In genomic region chr11:4264066-4264465, GRCm38 (mm10) we compare ENCODE assay signal across 12 mouse cellular contexts. TPM values are rescaled to one million over a fixed set of nuclear protein-coding genes. Genes with fewer than 3 reads are reported as not detected.
DNase-seq lines count a peak whose midpoint lies in the region; ATAC-seq and TF ChIP-seq lines count a peak whose summit lies in the region.
"Had no signal": no experiment of that assay in that cellular context is flagged by ENCODE, and none has a peak within 500 bp of the region (broad histone marks: within the 10 kb centered on the region; RNA-seq: fewer than 3 reads in every experiment).

No protein-coding gene starts in this region.

- ATAC-seq in hindbrain, embryonic 12.5 days (ENCODE audit: low FRiP score), result no peak

- TF ChIP-seq CTCF in small intestine, adult 2 months (IDR thresholded peaks at IDR 0.05; ENCODE audit: extremely low read depth, insufficient read length, insufficient replicate concordance, low read depth, low read length), result no peak

- H3K4me3 ChIP-seq in hindbrain, embryonic 10.5 days, result no peak overlapping the region
- H3K4me3 ChIP-seq in hindbrain, embryonic 12.5 days, result no peak overlapping the region
- no peak overlapping the region for H3K4me3 ChIP-seq in small intestine, adult 2 months (ENCODE audit: low read depth, low read length)
- H3K4me3 ChIP-seq: limb, embryonic 10.5 days; neural tube, embryonic 12.5 days had no signal

- peak overlapping the region; percentile 9; the same call in 1 of the 2 replicates for H3K27ac ChIP-seq in hindbrain, embryonic 10.5 days
- H3K27ac ChIP-seq in hindbrain, embryonic 12.5 days, result no peak overlapping the region
- H3K27ac ChIP-seq in small intestine, adult 2 months (ENCODE audit: insufficient read depth, low read depth, low read length), result no peak overlapping the region
- H3K27ac ChIP-seq: limb, embryonic 10.5 days; neural tube, embryonic 12.5 days had no signal

- H3K4me2 ChIP-seq in hindbrain, embryonic 12.5 days (replicated peaks), result no peak overlapping the region
- H3K4me2 ChIP-seq: neural tube, embryonic 12.5 days had no signal

- peaks cover 69% of the 10 kb centered on the region for H3K27me3 ChIP-seq in hindbrain, embryonic 10.5 days (ENCODE audit: insufficient read depth, poor library complexity, severe bottlenecking)
- H3K27me3 ChIP-seq in hindbrain, embryonic 12.5 days, result peaks cover 56% of the 10 kb centered on the region
- no peaks in the 10 kb centered on the region; the same call in 1 of the 2 replicates for H3K27me3 ChIP-seq in small intestine, adult 2 months (ENCODE audit: control insufficient read depth, insufficient read depth, low read length)

- H3K9me3 ChIP-seq in hindbrain, embryonic 10.5 days, result no peaks in the 10 kb centered on the region
- H3K9me3 ChIP-seq in hindbrain, embryonic 12.5 days (replicated peaks), result no peaks in the 10 kb centered on the region
- H3K9me3 ChIP-seq: limb, embryonic 10.5 days; neural tube, embryonic 12.5 days had no signal

- no peak overlapping the region for H3K9ac ChIP-seq in hindbrain, embryonic 12.5 days
- H3K9ac ChIP-seq: neural tube, embryonic 12.5 days had no signal

- TF ChIP-seq POLR2A in small intestine, adult 2 months (IDR thresholded peaks at IDR 0.05; ENCODE audit: low read depth, low read length), result peak; percentile 24; the same call in 1 of the 2 replicates

- peaks cover 54% of the 10 kb centered on the region for H3K4me1 ChIP-seq in hindbrain, embryonic 10.5 days (replicated peaks)
- H3K4me1 ChIP-seq in hindbrain, embryonic 12.5 days, result peaks cover 31% of the 10 kb centered on the region
- H3K4me1 ChIP-seq in small intestine, adult 2 months (ENCODE audit: control insufficient read depth, insufficient read depth, insufficient read length, low read length), result peaks cover 54% of the 10 kb centered on the region

- WGBS in hindbrain, embryonic 10.5 days, result 63% methylated on average over 7 of the region's 7 CpGs
- WGBS in hindbrain, embryonic 12.5 days, result 61% methylated on average over 7 of the region's 7 CpGs
- WGBS in small intestine, adult 2 months, result 25% methylated on average over 7 of the region's 7 CpGs

- intact Hi-C loops in heart, postnatal 14 days (cut with DNase I), result loop anchor here (2.0 kb wide), 1 partner anchor 39 kb away; no protein-coding TSS in a partner anchor
- intact Hi-C loops in left cerebral cortex, postnatal 25 days (cut with DNase I), result no loop called here

- H3K36me3 ChIP-seq in hindbrain, embryonic 10.5 days, result no peaks in the 10 kb centered on the region
- H3K36me3 ChIP-seq in hindbrain, embryonic 12.5 days, result no peaks in the 10 kb centered on the region
- peaks cover 3% of the 10 kb centered on the region; the same call in 1 of the 2 replicates for H3K36me3 ChIP-seq in small intestine, adult 2 months (ENCODE audit: control insufficient read depth, insufficient read depth, low read length)
- H3K36me3 ChIP-seq: limb, embryonic 10.5 days; neural tube, embryonic 12.5 days had no signal

- no peak for DNase-seq in hindbrain, embryonic 10.5 days (ENCODE audit: low spot score)
- peak; percentile 56 for DNase-seq in NIH3T3 (ENCODE audit: low read depth)
- DNase-seq in heart, postnatal 14 days, result peak; percentile 65 to 75
- DNase-seq in cerebellum, postnatal 36 days, result no peak
- no peak for DNase-seq in embryo, embryonic 11 days
- DNase-seq in left cerebral cortex, postnatal 25 days (ENCODE audit: low spot score in 2 of 2), result no peak
- DNase-seq: cerebellum, adult 18-20 months had no signal

RNA-seq across cellular contexts. Expression of gene Lif, which starts 6.7 kb away (rescaled TPM):
- polyA plus RNA-seq in hindbrain, embryonic 10.5 days (2016; fragmentation: Nextera tagmentation; extraction: Ambion mirVana), result 0.05 and 0.09 TPM in 2 replicates
- not detected in 2 replicates for polyA plus RNA-seq in hindbrain, embryonic 12.5 days (2016; fragmentation: Nextera tagmentation; extraction: Ambion mirVana)
- total RNA-seq in heart, postnatal 14 days (2021), result under 1 TPM; 0.14 to 0.37 TPM
- 1.5 and 5.6 TPM in 2 replicates for polyA plus RNA-seq in small intestine, adult 2 months (2012; rRNA removed)
- total RNA-seq in left cerebral cortex, postnatal 25 days (2021), result under 1 TPM; 0.23 to 0.25 TPM
- polyA plus RNA-seq: kidney, embryonic 14.5 days; neural tube, embryonic 12.5 days had no signal

RNA-seq across cellular contexts. Expression of gene Osm, which starts 27.8 kb away (rescaled TPM):
- polyA plus RNA-seq in hindbrain, embryonic 10.5 days (2016; fragmentation: Nextera tagmentation; extraction: Ambion mirVana), result 0.09 TPM in 1 of 2 replicates, not detected in the other
- polyA plus RNA-seq in hindbrain, embryonic 12.5 days (2016; fragmentation: Nextera tagmentation; extraction: Ambion mirVana), result not detected in 2 replicates
- total RNA-seq in heart, postnatal 14 days (2021), result under 1 TPM in 1 of 2 experiments, not detected in 1; 0.10 TPM
- 0.19 and 0.48 TPM in 2 replicates for polyA plus RNA-seq in small intestine, adult 2 months (2012; rRNA removed)
- under 1 TPM in 1 of 2 experiments, not detected in 1; 0.16 TPM for total RNA-seq in left cerebral cortex, postnatal 25 days (2021)
- polyA plus RNA-seq: kidney, embryonic 14.5 days; limb, embryonic 10.5 days; neural tube, embryonic 12.5 days had no signal

RNA-seq across cellular contexts. Expression of gene Castor1, which starts 46.0 kb away (rescaled TPM):
- 2.7 and 3.6 TPM in 2 replicates for polyA plus RNA-seq in hindbrain, embryonic 10.5 days (2016; fragmentation: Nextera tagmentation; extraction: Ambion mirVana)
- 3.1 and 3.6 TPM in 2 replicates for polyA plus RNA-seq in hindbrain, embryonic 12.5 days (2016; fragmentation: Nextera tagmentation; extraction: Ambion mirVana)
- total RNA-seq in heart, postnatal 14 days (2021), result 10 to 100 TPM in 1 of 2 experiments, 1 to 10 TPM in 1; 8.3 to 11.4 TPM
- 2.6 and 2.7 TPM in 2 replicates for polyA plus RNA-seq in small intestine, adult 2 months (2012; rRNA removed)
- total RNA-seq in left cerebral cortex, postnatal 25 days (2021), result 1 to 10 TPM; 3.9 to 6.1 TPM

Comparison
In these comparisons a context has a peak if more than half of its experiments do, and no peak if none do; other contexts are left out.
1. DNase-seq: peak in NIH3T3 (single experiment) and heart, postnatal 14 days (2 of 2); none in hindbrain, embryonic 10.5 days (single experiment), cerebellum, postnatal 36 days (0 of 2), embryo, embryonic 11 days (single experiment) and left cerebral cortex, postnatal 25 days (0 of 2).